Mouse (Mus musculus) CD4-positive, CD25-positive, alpha-beta regulatory T cell, adult 4 months (primary cell): ENCODE results near the gene Chst8. TPM values are rescaled to one million over a fixed set of nuclear protein-coding genes. Genes with fewer than 3 reads are reported as not detected.

Experiments
- ATAC-seq: one replicate; pipeline ENCODE4 v1.8.0; 2017
- polyA plus RNA-seq, 2 experiments: library from polyadenylated mRNA; unstranded; fragments of 100-300 nt; shearing (Covaris generic); gene quantifications; one replicate each; pipeline ENCODE4 v1.2.1; 2017

The Chst8 gene
- polyA plus RNA-seq, 2 experiments from 2014 or later: 0.15 TPM; not detected in 1

DNA sequence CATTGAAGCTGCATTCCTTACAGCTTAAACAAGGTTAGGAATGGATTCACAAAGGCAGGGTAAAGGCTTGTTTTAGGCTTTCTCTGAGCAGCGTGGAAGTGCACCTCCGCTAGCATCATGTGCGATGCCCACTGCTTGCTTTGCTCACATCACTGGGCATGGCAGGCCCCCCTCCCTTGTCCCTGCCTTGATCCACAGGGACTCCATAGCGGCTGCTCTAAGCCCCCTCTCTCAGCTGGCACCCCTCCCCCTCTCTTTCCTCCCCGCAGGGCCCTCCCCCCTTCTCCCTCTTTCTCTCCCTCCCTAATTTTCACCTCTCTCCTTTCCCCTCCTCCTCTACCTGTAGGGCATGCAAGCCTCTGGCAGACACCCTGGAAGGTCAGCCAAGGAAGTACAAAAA lies 150.3 kb downstream of the Chst8 start:
- no peak for ATAC-seq

DNA sequence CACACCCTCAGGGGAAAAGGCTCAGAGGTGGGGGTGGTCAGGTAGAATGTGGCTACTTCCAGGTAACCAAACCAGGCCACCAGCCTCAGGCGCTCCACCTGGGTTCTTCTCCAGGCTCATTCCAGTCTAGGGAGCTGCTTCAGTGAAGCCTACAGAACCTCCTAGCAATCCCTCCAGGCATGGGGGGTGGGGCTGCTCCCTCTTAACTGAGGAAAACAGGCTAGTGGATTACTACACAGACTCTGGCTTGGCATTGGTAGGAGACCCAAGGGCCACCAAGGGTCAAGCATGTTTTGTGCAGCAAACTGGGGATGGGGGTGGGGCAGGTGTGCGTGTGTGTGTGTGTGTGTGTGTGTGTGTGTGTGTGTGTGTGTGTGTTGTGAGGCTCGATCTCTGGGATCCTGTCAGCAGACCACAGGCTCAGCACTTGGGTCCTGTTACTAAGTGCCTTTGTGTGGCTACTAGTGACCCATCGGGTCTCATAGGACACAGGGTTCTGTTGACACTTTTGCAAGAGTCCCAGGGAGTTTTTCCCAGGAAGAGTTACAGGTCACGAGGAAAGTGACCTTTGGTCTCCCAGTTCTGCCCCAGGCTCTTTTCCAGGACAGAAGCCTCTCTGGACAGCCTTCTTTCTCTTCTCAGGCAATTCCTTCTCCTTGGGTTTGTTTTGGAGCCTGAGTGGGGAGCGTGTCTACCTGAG lies 153.0 kb downstream of the Chst8 start:
- ATAC-seq: no peak

DNA sequence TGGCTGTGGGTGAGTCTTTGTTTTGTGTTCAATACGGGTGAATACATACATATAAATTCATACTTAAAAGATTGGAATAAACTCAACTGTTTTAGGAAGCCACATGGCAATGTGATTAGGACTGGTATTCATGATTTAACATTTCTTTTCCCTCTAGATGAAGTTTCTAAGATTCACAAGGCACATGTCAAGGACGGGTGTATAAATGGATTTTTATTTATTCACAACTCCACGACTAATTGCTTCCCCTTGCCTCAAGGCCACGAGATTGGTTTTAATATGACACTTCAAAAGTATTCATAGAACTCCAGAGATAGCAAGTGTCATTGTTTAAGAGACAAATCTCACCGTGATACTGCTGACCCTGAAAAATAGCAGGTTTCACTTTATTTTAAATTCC lies 155.9 kb downstream of the Chst8 start, which contains the start of gene Kctd15:
Gene Kctd15, minus strand, starts transcription at position 101 of the 400 bp plus-strand sequence.
- ATAC-seq: no peak

DNA sequence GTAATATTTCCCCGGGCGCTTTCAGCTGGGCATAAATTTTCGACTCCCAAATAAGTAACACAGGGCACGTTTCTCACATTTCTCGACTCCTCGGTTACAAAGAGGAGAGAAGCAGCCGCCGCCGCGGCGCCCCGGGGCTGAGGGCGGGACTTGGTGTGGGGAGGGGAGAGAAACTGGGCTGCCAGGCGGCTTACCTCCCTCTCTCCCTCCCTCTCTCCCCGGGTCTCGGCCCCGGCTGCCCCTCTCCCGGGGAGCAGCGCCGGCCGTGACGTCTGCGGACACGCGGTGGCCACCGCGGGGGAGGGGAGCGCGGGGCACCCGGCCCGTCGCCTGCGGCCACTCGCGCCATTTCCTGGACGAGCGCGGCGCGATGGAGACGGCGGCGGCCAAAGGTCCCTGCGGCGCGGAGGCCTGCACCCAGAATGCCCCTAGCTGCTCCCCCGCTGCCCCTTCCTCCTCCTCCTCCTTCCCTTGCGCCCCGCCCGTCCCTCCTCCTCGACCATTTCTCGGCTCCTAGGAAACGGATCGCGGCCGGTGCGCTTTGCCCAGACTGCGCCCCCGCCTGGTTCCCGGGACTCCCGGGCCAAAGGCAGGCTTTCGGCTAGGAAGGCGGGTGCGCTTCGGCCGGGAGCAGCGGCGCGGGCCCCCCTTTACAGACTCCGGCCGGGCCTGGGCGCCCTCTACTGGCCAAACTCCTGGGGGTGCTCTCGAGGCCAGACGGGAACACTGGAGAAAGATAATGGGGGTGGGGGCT lies 157.2 kb downstream of the Chst8 start:
- ATAC-seq: no peak

DNA sequence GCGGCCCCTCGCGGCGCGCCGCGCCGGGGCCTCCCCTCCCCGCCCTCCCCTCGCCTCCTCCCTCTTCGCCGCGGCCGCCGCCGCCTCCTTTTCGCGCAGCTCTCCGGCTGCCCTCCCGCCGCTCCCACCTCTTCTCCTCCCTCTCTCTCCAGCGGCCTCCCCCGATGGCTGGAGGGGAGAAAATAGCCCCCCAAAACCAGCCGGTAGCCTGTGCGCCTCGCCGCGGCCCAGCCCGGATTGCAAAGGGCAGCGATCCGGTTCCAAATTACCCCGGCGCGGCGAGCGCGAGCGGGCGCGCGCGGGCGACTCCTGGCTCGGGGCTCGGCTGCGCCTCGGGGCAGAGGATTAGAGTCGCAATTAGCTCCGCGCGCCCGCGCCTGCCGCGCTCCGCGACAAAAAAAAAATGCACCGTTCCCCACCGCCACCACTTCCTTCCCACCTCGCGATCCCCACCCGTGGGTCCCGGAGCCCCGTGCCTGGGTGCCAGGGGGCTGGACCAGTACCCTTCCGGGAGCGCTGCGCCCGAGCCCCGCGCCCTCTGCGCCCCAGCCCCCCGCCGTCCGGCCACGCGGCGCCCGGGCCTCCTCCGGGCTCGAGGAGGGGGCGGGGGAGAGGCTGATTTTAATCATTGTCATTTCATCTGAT lies 157.9 kb downstream of the Chst8 start:
- ATAC-seq: no peak

DNA sequence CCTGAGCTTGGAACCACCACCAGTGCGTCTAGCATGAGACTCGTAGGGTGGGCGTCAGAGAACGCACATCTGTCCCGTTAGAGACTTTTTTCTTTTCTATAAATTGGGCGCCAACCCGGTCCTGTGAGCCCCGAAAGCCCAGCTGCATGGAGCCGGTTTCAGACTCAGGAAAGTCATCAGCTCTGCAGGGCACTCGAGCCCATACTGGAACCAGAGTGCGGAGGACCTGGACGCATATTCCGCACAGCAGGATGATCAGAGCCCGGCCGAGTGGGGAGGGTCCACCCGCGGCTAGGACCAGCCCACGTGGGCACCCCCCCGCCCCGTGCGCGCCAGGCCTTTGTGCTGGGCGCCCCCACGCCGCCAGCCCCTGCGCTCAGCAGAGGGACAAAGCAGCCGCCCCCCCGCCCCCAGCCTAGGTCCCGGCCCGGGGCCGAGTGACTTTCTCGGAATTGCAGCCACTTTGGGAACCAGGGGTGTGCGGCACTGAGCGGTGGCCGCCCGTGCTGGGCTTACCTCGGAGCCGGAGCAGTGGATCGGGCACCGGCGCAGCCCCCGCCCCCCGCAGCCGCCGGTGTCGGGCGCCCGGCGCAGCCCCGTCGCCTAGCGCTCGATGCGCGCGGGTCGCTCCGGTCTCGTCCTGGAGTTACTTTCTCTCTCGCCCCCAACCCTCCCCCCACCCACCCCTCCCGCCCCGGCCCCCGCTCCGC lies 158.6 kb downstream of the Chst8 start:
- ATAC-seq: no peak

DNA sequence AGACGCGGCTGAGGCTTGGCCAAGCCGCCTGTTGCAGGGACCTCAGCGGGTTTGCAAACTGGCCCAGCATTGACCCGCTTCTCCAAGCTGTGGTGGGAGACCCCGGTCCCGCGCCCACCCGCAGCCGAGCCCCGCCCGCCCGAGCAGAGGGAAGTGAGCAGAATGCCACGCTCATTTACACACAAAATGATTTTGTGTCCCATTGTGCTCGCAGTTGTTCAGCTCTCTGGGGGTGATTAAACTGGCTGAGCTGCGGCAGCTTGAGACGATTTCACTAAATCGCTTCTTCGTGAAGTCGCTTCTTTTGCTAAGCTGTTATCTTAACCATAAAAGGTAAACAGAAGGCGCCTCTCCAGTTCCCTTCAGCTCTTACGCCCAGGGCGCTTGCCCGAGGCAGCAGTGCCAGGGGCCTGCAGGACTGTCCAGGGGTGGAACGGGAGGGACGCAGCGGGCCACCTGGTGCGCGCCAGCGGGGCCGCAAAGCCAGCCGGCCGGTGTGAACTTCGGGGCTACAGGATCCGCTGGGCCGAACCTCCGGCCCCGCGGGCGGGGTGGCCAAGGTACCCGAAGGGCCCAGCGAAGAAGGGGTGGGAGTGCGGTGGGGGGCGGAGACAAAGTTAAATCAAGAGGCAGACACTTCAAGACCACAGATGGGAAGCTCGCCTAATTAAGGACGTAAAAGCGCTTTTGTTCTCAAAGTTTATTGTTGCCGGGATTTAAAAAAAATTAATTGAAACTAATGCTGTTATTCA lies 159.6 kb downstream of the Chst8 start:
- ATAC-seq: no peak

DNA sequence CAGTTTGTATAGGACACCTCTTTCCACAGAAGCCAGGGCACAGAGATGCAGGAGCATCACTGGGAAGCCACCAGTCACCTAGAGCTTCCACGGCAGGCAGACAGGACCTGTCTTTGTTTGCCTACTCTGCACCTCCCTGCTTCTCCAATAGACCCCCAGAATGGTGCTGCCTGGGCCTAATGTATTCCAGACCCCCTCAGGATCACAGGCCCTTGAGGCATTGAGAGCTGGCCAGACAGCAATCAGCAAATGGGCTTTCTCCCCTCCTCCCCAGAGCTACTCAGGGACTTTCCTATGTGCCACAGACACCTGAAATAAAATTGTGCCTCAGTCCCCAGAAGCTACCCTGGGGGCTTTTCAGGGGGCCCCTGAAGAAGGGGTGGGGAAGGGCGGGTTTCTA lies 161.1 kb downstream of the Chst8 start:
- no peak for ATAC-seq

DNA sequence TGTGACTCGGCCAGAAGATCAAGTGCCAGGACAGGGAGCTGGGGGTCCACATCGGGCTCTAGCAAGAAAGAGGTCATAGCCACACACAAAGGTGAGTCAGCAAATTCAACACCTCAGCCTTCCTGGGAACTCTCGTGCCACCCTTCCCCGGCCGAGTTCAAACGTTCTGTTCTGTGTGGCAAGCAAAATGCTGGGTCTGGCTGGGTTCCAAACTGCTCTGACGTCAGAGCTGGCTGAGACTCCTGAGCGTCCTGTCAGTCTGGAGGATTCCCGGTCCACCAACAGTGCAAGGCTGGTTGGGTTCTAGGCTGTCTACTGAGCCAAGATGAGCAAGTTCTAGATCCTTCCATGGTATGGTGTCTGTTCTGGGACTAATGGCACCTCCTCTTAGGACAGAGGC lies 165.5 kb downstream of the Chst8 start:
- no peak for ATAC-seq

DNA sequence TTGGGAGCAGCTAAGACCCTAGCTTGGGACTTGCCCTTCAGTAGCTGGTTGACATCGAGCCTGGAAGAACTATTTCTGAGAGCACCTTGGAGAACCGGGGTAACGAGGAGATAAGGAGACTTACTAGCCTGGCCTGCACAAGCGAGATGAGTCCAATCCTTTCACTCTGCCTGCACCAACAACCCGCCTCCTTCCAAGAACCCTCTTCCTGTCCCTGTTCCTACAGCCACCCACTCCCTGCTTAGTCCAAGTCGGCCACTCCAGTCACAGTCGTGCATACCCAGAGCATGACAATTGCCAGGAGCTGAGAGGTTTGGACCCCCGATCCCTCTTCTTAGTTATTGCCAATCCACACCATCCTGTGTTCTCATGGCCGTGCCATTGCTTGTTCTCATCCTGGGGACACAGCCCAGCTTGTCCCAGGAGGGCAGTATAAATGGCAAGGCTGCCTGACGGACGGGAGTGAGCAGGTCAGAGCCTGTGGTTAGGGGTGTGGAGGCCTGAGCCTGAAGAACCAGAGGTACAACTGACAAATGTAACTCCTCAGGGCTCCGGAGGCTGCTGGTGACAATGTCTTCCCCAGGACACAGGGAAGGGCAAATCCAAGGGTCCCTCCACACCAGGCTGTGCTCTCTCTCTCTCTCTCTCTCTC lies 166.2 kb downstream of the Chst8 start:
- ATAC-seq: no peak

DNA sequence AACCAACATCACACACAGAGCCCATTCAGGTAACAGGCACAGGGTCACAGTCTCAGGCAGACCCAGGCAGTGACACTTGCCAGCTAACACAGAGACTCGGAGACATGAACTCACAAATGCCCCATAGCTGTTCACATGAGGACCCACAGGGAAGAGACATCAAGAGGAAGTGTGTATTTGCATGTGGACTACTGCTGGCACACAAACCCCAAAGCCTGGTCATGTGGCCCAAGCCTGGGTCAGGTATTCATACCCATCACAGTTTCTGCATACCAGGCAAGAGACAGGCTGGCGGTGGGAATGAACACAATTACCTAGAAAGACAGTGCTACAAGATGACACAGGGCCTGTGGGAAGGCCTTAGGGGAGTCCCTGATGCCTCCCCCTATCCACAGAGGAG lies 166.9 kb downstream of the Chst8 start:
- no peak for ATAC-seq

DNA sequence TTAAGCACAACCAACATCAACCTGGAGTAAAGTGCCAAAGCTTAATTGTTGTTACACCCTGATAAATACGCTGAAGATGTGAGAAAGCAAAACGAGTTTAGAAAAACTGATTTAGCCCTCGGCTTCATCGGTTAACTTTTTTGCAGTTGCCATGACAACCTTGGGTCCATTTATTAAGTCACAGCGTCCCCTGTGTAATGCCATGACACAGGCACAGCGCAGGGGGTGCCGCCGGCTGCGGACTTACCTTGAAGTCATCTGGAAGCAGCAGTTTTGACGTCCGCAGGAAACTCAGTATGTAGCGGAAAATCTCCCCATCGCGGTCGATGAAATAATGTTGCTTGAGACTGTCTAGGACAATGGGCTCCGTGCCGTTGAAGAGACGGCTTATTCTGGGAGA lies 167.9 kb downstream of the Chst8 start:
- ATAC-seq: no peak

DNA sequence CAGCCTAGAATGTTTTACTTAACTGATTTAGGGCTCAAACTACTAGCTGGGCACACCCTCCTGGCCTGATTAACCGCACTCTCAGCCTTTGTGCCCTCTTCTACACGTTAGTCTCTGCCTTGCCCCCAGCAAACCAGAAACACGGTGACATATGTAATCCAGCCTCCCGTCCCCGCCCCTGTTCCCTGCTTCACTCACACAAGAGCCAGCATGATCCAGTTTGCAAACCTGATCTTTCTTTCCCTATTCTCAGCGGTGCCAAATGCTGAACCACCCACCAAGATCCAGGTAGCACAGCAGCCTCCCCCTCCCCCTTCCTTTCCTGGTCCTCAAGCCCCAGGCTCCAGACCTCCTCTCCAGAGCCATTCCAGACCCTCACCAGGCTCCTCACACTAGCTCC lies 169.2 kb downstream of the Chst8 start:
- no peak for ATAC-seq

DNA sequence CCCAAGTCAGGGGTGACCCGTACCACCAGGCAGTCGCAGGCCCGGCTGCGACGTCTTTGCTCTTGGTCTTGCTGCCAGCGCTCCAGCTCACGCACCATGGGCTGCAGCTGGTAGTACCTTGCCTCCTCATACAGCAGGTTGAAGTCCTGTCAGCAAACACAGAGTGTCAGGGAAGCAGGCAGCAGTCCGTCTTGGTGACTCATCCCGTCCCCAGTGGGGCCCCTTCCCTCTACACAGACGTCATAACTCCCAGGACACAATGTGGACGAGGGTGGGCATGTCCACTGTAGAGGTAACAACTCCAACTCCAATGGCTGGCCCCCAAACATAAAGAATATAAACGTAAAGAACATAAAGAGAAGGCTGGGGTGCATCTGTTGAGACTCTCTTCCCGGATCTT lies 170.5 kb downstream of the Chst8 start:
- ATAC-seq: no peak

DNA sequence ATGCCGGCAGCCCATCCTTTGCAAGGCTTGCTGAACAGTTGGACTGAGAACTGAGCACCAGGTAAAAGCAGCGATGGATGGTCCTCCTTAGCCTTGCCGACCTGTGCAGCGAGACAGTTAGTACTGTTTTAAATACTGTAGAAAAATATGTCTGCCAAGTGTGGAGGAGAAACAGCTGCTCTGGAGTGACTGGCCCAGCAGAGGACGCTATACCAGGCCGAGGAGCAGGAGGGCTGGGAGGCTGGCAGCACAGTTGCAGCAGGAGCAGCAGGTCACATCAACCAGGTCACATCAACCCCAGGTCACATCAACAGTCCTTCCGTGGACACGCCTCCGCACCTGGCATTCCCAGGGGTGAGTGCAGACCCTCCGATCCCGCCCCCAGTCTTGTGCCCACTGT lies 172.7 kb downstream of the Chst8 start:
- no peak for ATAC-seq

DNA sequence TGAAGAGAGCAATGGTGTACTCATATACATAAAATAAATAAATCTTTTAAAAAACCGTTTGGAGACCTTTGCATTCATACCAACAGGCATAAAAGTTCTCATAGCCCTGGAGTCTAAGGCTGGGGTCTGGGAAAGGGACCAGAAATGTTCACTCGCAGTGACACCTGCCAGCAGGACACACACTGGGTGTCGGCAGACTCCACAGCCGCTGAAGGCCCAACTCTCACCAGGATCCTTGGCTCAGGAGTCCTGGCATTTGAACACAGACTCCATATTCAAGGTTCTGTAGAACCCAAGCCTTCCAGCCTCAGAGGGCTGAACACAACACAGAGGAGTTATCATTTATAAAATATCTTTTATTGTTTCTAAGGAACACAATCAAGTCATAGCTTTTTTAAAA lies 175.8 kb downstream of the Chst8 start:
- no peak for ATAC-seq

DNA sequence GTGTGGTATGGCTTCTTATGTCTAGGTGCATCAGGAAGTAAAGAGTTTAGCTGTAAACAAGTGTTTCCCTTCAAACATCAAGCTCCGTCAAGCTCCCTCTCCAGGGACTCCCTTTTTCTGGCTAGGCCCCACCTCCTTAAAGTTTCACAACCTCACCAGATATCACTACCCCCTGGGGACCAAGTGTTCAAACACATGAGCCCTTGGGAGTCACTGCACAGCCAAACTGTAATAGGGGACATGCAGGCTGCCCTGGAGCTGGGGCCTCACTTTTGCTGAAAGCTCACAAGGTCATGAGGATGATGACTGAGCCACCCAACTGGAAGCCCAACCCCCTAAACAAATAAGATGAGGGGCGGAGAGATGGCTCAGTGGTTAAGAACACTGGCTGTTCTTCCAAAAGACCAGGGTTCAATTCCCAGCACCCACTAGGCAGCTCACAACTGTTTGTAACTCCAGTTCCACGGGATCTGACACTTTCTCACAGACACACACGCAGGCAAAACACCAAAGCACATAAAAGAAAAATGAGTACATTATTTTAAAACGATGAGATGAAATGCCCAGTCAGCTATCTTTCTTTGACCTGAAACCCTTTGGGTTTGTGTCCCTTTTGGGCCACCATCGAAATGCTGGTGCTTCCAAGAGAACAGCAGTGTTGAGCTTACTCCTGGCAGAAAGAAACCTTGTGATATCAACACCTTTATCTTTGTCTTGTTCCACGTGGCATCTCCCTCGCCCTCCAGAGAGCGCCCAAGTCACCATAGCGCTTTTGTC lies 179.4 kb downstream of the Chst8 start:
- ATAC-seq: no peak

DNA sequence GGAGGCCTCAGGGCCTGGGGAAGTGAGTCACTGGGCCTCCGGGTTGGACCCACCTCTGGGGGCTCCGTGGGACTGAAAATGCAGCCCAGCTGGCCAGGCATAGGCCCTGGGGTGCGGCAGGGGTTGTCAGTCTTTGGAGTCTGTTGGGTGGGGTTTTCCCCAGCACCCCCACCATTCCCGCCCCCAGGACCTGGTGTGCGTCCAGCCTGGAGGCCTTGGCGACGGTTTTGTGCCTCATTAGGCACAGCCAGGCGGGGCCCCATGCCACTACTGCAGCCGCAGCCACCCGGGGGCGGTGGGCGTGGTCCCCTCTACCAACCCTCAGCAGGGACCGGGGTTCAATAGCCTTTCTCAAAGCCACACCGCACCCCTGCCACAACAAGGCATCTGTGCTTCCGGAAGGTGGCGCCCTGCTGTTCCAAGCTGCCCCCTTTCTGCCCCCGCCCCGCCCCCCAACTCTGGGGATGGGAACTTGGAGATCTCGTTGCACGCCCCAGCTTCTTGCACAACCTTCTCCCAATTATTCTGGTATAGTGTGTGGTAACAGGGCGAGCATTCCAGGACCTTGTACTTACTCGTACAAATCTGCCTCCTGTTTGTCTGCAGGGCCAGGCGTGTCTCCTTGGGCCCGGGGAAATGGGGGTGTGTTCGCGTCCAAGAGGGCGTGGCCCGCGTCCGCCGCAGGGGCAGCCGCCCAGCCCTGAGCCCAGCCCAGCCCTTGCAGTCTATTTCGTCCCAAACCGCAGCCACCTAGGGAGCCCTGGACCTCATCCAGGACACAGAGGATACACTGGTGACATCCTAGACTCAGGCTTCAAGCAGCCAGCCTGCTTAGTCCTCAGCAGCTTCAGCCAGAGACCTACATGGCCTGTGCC lies 182.1 kb downstream of the Chst8 start:
- ATAC-seq: no peak

DNA sequence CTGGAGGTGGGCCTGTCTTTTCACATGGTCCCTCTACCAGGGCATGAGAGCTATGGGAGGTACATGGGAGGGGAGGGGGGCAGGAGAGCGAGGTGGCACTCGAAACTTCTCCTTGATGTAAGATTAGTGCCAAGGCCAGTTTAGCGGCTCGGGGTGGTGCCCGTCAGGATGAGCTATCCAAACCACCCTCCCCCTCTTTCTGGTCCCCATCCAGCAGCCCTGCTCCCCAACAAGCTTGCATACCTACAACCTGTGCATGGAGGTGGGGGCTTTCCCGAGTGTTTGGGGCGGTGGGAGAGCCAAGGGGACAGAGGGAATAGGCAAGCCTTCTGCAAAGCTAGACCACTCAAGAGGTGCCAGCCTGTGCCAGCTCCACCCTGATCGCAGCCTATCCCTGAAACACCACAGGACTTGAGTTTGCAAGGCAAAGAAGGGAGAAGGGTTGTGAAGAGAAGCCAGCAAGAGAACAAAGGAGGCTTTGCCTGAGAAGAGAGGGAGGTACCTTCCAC lies 182.8 kb downstream of the Chst8 start:
- no peak for ATAC-seq
